Mouse (Mus musculus) heart, embryonic 15.5 days (tissue): ENCODE data around the gene Fam120a. TPM values are rescaled to one million over a fixed set of nuclear protein-coding genes. Genes with fewer than 3 reads are reported as not detected.

Experiments used
- ATAC-seq: fragments of 200-750 bp; cut with Nextera tagmentation; replicated peaks from 2 replicates; pipeline ENCODE4 v1.8.0; 2017; ENCODE audit warnings: low read depth, moderate TSS enrichment; ENCODE audit not compliant: insufficient number of reproducible peaks, insufficient read depth, low FRiP score
- H3K27ac ChIP-seq: fragments of 300-500 bp; sonication (generic); 2 replicates; pipeline ENCODE4 v1.5.1; 2015; ENCODE audit warnings: mild to moderate bottlenecking, inconsistent platforms
- H3K27me3 ChIP-seq: fragments of 300-500 bp; sonication (generic); 2 replicates; pipeline ENCODE4 v1.6.1; 2015; ENCODE audit warnings: inconsistent platforms
- H3K36me3 ChIP-seq: fragments of 300-500 bp; sonication (generic); 2 replicates; pipeline ENCODE4 v1.6.1; 2015; ENCODE audit warnings: mild to moderate bottlenecking, inconsistent platforms
- H3K4me1 ChIP-seq: fragments of 300-500 bp; sonication (generic); replicated peaks from 2 replicates; pipeline ENCODE4 v1.6.1; 2015; ENCODE audit warnings: inconsistent platforms
- H3K4me2 ChIP-seq: fragments of 300-500 bp; sonication (generic); 2 replicates; pipeline ENCODE4 v1.6.1; 2015; ENCODE audit warnings: inconsistent platforms, mild to moderate bottlenecking, moderate library complexity
- H3K4me3 ChIP-seq: fragments of 300-500 bp; sonication (generic); 2 replicates; pipeline ENCODE4 v1.5.1; 2015; ENCODE audit warnings: mild to moderate bottlenecking, inconsistent platforms
- H3K9ac ChIP-seq: fragments of 300-500 bp; sonication (generic); 2 replicates; pipeline ENCODE4 v1.6.1; 2015; ENCODE audit warnings: mild to moderate bottlenecking, inconsistent platforms
- H3K9me3 ChIP-seq: fragments of 300-500 bp; sonication (generic); replicated peaks from 2 replicates; pipeline ENCODE4 v1.6.1; 2016; ENCODE audit warnings: inconsistent platforms
- WGBS: fragments of 180-500 bp; shearing (Covaris S2); methylation state at CpG from one replicate; pipeline ENCODE4 v1.1.7; 2015; ENCODE audit warnings: mixed read lengths; 5-methylcytosine and 5-hydroxymethylcytosine counted together
- polyA plus RNA-seq: library from polyadenylated mRNA; unstranded; fragments of >200 nt; fragmentation: Nextera tagmentation; extraction: Ambion mirVana; gene quantifications from 2 replicates; pipeline ENCODE4 v1.2.1, GENCODE M21; 2015

The Fam120a gene
- polyA plus RNA-seq, 1 experiment from 2014 or later, result 16.9 TPM

DNA sequence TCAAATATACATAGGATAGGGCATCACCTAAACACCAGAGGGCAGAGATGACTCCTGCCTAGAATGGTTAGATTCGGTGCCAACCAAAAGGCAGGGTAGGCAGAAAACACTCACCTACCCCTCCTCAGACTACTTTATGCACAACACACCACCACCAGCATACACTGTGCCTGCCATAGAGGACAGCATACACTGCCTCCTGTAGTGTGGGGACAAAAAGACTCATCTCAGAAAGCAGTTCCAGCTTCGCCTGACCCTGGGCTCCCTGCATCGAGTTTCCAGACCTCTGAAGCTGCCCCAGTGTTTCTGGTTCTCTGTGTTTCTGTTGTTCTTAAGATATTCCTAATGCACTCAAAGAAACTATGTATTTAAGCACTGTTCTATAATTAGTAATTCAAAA lies 54.7 kb downstream of the Fam120a start:
- ATAC-seq, result no peak
- Histone ChIP-seq H3K27me3 (no peaks in the 10 kb centered on the region), H3K4me3 (no peak overlapping the region), H3K9me3 (no peaks in the 10 kb centered on the region), H3K36me3 (peaks cover 65% of the 10 kb centered on the region), H3K4me1 (peaks cover 13% of the 10 kb centered on the region), H3K27ac (no peak overlapping the region), H3K9ac (no peak overlapping the region), H3K4me2 (no peak overlapping the region)
- WGBS, result 85% methylated on average over 3 of the region's 3 CpGs

DNA sequence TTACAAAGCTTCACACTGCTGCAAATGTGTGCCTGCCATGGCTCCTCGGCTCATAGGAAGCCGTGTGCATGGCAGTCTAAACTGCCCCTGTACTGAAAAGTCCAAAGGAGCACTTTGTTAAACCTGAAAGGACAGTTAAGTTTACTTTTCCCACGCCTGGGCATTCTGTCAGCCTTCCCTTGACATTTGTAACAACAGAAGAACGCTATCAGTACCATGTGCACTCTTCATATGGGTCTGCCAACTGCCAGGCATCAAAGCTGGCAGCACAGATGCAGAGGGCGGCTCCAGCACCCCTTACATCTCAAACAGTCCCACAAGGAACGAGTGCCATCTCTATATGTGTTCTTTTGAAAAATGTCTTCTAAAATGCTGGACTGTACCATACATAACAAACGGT lies 56.4 kb downstream of the Fam120a start:
- Histone ChIP-seq H3K36me3 (peaks cover 61% of the 10 kb centered on the region), H3K4me2 (no peak overlapping the region), H3K27ac (no peak overlapping the region), H3K4me3 (no peak overlapping the region), H3K9me3 (no peaks in the 10 kb centered on the region), H3K4me1 (0 out of 2 replicates have a peak, but pooled peaks cover 5% of the 10 kb centered on the region), H3K27me3 (no peaks in the 10 kb centered on the region), H3K9ac (no peak overlapping the region)
- WGBS, result 89% methylated on average over 7 of the region's 7 CpGs
- no peak for ATAC-seq

DNA sequence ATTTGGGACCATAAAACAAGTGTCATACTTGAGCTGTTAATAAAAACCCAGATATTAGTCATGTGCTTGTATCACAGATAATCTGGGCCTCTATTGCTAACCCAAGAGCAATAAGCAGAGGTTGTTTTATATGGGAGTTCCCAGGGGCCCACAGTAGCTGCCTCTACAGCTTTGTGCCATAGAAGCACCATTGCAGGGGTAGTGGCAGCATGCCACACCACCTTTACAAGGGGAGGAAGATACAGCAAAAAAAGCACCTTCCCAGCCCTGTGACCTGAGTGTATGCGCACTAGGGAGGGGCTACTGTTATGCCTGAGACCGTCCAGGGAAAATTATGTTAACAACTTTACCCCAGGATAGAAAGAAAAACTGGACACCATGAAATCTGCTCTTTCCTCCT lies 62.4 kb downstream of the Fam120a start:
- Histone ChIP-seq H3K27ac (no peak overlapping the region), H3K9me3 (no peaks in the 10 kb centered on the region), H3K27me3 (no peaks in the 10 kb centered on the region), H3K4me1 (no peaks in the 10 kb centered on the region), H3K36me3 (peaks cover 63% of the 10 kb centered on the region), H3K4me3 (no peak overlapping the region), H3K4me2 (no peak overlapping the region), H3K9ac (no peak overlapping the region)
- ATAC-seq, result no peak
- WGBS, result 89% methylated on average over 2 of the region's 2 CpGs

DNA sequence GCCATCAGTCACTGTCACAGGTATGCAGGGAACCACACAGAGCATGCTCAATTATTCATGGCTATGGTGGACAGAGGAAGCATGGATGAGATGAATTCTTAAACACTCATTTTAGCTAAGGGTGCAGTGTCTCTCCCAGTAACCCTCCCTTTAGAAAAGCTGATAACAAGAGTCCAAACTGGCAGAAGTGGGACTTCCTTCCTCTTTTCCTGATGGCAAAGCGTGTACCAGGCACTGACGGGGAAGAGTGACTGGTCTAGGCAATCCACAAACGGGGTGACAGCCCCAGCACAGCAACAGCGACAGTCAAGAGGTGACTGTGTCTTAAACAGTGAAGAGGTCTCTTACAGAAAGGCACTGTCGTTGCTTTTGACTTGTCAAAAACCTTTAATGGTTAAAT lies 72.4 kb downstream of the Fam120a start:
- H3K27ac ChIP-seq, result no peak overlapping the region
- H3K36me3 ChIP-seq, result peaks cover 72% of the 10 kb centered on the region
- ATAC-seq, result no peak
- H3K9ac ChIP-seq, result no peak overlapping the region
- no peaks in the 10 kb centered on the region for H3K9me3 ChIP-seq
- H3K4me3 ChIP-seq, result no peak overlapping the region
- no peaks in the 10 kb centered on the region for H3K27me3 ChIP-seq
- no peak overlapping the region for H3K4me2 ChIP-seq
- no peaks in the 10 kb centered on the region for H3K4me1 ChIP-seq
- WGBS, result 74% methylated on average over 5 of the region's 5 CpGs

DNA sequence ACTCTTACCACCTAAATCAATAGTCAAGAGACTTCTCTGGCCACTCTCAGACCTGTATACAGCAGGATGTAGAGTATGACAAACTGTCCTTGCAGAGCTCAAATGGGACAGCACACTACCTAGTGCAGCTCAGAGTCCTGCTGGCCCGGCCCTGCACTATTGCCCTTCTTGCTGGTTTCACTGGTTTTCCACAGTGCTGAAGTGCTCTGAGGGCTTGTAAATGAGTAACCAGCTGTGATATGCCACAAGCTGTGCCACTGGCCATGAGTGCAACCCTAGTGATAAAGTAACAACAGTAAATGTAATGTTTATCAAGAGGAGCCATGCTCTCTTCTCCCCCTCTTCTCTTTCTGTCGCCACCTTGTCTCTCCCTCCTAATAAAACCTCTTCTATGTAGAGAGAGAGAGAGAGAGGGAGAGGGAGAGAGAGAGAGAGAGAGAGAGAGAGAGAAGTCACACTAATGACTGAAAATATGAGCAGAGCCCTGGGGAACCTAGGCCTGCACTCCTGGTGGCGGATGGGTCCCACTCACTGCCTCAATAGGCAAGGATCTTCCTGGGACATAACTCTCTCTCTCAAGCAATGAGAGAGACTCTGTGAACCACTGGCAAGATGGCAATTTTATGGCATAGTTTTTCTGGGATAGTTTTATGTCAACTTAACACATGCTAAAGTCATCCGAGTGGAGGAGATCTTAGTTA lies 77.4 kb downstream of the Fam120a start:
- Histone ChIP-seq H3K4me2 (no peak overlapping the region), H3K27ac (no peak overlapping the region), H3K9ac (no peak overlapping the region), H3K4me1 (no peaks in the 10 kb centered on the region), H3K4me3 (no peak overlapping the region), H3K36me3 (peaks cover 78% of the 10 kb centered on the region), H3K9me3 (no peaks in the 10 kb centered on the region), H3K27me3 (no peaks in the 10 kb centered on the region)
- no peak for ATAC-seq
- WGBS, result 65% methylated on average over 4 of the region's 4 CpGs

DNA sequence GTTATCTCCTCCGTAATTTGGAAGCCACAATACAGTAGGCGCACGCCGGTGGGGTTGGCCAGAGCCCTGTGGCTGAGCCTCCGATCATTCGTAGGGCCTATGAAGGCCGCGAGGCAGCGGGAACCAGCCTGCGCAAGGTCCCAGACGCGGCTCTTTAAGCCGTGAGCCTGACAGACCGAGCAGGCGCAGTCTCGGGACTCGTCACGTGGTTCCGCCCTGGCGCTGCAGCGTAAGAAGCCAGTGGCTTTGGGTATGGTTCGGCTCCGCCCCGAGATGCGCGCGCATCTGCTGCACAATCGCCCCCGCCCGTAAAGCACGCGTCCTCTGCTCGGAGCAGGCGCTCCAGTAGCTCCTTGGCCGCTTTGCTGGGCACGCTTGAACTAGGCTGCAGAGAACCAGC lies 89.3 kb downstream of the Fam120a start:
- under 1% methylated on average over 36 of the region's 36 CpGs for WGBS
- Histone ChIP-seq H3K27ac (peak overlapping the region; percentile 80), H3K4me1 (peaks cover 19% of the 10 kb centered on the region), H3K36me3 (peaks cover 27% of the 10 kb centered on the region), H3K9me3 (no peaks in the 10 kb centered on the region), H3K27me3 (no peaks in the 10 kb centered on the region), H3K9ac (peak overlapping the region; percentile 59), H3K4me2 (peak overlapping the region; percentile 71), H3K4me3 (peak overlapping the region; percentile 46)
- ATAC-seq, result peak; percentile 99

DNA sequence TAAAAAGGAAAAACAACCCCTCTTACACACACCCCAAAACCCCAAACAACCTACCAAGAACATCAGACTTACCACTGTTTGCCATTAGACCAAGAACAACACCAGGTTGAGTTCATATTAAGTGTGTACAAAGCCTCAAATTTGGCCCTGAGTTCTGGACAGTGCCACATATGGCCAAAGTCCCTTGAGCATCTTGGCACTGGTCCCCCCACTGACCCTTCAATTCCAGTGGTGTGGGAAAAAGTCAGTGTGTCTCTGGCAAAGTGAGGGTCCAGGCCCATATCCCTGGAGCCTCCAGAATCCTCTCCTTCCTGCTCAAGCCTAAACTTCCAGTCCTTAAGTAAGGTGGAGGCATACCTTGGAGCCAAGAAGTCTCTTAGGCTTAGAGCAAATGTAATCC lies 90.0 kb downstream of the Fam120a start:
- Histone ChIP-seq H3K4me3 (0 out of 2 replicates have a peak overlapping the region, but pooled peaks have one; percentile 46), H3K27me3 (no peaks in the 10 kb centered on the region), H3K4me1 (peaks cover 26% of the 10 kb centered on the region), H3K9me3 (no peaks in the 10 kb centered on the region), H3K4me2 (peak overlapping the region; percentile 71), H3K36me3 (peaks cover 22% of the 10 kb centered on the region), H3K27ac (peak overlapping the region; percentile 80; the same call in 1 of the 2 replicates), H3K9ac (peak overlapping the region; percentile 59; the same call in 1 of the 2 replicates)
- no peak for ATAC-seq

DNA sequence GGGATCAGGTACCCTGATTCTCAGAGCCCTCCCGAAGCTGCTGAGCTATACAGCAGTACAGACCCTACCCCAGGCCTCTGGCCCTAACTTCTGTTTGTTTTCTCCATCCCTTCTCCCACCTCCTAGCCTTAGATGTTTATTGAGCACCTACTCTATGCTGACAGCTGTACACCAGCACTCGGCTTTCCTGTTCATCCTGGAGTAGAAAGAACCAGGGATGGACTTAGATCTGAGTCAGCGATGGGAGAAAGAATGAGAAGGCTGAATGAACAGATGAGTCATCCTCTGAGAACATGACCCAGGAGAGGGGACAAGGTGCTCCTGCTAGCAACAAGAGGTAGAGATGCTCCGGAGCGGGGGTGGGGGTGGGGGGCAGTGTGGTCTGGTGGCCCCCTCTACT lies 95.1 kb downstream of the Fam120a start:
- 65% methylated on average over 5 of the region's 5 CpGs for whole genome bisulfite sequencing
- no peak overlapping the region for H3K27ac ChIP-seq

DNA sequence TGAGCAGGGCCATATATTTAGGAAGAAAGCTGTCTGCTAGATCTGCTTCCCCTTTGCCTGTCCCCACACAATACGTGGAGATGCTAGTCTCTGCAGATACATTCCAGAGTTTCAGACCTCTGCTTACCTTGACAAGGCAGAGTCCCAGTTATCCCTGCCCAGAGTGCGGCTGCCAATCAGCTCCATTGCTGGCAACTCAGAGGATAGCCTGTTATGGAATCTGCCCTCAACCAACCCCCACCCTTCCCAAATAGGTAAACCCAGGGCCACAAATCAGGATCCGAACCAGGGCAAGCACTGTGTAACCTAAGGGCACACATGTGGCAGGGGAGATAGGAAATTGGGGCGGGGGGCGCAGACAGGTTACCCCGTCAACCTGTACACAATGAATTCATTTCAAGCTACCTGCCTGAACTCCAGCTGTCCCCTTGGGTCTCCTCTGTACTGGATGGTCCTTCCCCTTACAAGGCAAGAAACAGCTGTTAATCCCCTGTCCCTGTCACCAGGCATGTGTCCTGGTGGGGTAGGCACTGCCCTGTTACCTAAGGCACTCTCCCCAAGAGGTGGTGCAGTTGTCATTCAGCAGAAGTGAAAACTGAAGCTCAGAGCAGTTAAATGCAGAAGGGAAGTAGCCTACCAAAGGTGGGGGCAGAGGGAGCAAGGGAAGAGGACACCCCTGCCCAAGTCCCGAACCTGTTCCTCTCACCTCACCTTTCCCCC lies 95.8 kb downstream of the Fam120a start:
- no peaks in the 10 kb centered on the region for H3K27me3 ChIP-seq
- H3K9me3 ChIP-seq, result no peaks in the 10 kb centered on the region
- H3K9ac ChIP-seq, result peak overlapping the region; percentile 98
- WGBS, result 69% methylated on average over 7 of the region's 7 CpGs
- H3K36me3 ChIP-seq, result no peaks in the 10 kb centered on the region
- H3K4me1 ChIP-seq, result peaks cover 53% of the 10 kb centered on the region
- H3K4me3 ChIP-seq, result peak overlapping the region; percentile 91
- ATAC-seq, result no peak
- H3K27ac ChIP-seq, result no peak overlapping the region
- H3K4me2 ChIP-seq, result peak overlapping the region; percentile 77

More for the DNA sequence above, 95.1 kb downstream of the Fam120a start:
- Histone ChIP-seq H3K9ac (no peak overlapping the region), H3K36me3 (no peaks in the 10 kb centered on the region), H3K4me3 (no peak overlapping the region), H3K9me3 (no peaks in the 10 kb centered on the region), H3K4me2 (no peak overlapping the region), H3K27me3 (no peaks in the 10 kb centered on the region), H3K4me1 (peaks cover 48% of the 10 kb centered on the region)
- no peak for ATAC-seq

DNA sequence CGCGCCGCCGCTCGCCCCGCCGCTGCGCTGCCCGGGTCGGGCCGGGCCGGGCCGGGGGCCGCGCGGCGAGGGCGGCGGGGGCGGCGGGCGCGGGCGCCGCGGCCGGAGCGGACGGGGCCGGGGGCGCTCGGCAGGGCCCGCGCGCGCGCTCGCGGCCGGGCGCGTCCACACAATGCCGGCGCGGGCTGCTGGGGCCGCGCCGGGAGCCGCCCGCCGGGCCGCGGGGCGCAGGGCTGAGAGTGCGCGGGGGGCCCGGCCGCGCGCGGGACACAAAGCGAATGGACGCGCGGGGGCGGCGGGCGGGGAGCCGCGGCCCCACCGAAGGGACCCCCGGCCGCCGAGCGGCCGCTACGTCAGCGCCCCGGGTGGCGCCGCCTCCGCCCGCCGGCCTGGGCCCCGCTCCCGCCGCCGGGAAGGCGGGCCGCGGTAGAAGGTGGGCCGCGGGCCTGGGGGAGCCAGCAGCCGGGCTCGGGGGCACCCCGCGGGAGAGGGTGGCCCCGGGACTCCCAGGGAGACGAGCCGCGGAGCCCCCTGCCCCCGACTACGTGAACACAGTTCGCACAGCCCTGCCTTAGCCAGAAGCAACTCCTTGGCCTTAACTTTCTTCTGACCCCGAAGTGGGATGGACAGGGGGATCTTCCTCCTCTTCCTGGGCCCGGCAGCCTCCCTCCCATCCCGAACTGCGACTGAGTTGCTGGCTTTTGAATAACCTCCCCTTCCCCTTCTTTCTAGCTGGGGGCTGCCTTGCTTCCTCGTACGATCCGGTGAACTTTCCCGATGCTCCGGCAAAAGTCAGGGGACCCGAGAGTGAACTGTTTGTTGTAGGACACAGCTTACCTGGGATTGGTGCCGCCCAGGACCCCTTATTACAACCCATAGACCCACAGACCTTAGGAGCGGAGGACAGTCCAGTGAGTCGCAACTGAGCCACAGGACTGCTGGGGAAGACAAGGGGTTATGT lies 96.8 kb downstream of the Fam120a start, which contains the start of gene Phf2:
Gene Phf2, minus strand, starts transcription at position 349 of the 961 bp plus-strand sequence.
- H3K27me3 ChIP-seq, result no peaks in the 10 kb centered on the region
- H3K4me1 ChIP-seq, result peaks cover 53% of the 10 kb centered on the region
- H3K27ac ChIP-seq, result peak within 1 kb of the TSS; percentile 84
- under 1% methylated on average over 57 of the region's 117 CpGs for WGBS
- H3K9ac ChIP-seq, result peak within 1 kb of the TSS; percentile 98
- H3K4me2 ChIP-seq, result peak within 1 kb of the TSS; percentile 77
- ATAC-seq, result peak; percentile 39; the same call in 1 of the 2 replicates
- peak within 1 kb of the TSS; percentile 91 for H3K4me3 ChIP-seq
- H3K36me3 ChIP-seq, result no peaks in the 10 kb centered on the region
- H3K9me3 ChIP-seq, result no peaks in the 10 kb centered on the region
